Mouse (Mus musculus): ENCODE data around the gene Thap11.

- TF ChIP-seq USF1 (IDR thresholded peaks at IDR 0.05; ENCODE audit: low read depth) (no peak), CTCF (IDR thresholded peaks at IDR 0.05; ENCODE audit: control insufficient read depth, insufficient read depth, insufficient read length) (no peak), CEBPB (IDR thresholded peaks at IDR 0.05; ENCODE audit: low read depth) (no peak), MAX (IDR thresholded peaks at IDR 0.05) (no peak)
Measured at GRCm38 (mm10) chr8:105811061-105811460, 43.9 kb upstream of the Thap11 start.

Measured in C2C12 (cell line).